Mouse (Mus musculus): ENCODE measurements around the gene Ybx3. TPM values are rescaled to one million over a fixed set of nuclear protein-coding genes. Genes with fewer than 3 reads are reported as not detected.

Ybx3 gene
- polyA plus RNA-seq (2012; ENCODE audit: low replicate concordance), result 1,037 and 1,487 TPM in 2 replicates

DNA sequence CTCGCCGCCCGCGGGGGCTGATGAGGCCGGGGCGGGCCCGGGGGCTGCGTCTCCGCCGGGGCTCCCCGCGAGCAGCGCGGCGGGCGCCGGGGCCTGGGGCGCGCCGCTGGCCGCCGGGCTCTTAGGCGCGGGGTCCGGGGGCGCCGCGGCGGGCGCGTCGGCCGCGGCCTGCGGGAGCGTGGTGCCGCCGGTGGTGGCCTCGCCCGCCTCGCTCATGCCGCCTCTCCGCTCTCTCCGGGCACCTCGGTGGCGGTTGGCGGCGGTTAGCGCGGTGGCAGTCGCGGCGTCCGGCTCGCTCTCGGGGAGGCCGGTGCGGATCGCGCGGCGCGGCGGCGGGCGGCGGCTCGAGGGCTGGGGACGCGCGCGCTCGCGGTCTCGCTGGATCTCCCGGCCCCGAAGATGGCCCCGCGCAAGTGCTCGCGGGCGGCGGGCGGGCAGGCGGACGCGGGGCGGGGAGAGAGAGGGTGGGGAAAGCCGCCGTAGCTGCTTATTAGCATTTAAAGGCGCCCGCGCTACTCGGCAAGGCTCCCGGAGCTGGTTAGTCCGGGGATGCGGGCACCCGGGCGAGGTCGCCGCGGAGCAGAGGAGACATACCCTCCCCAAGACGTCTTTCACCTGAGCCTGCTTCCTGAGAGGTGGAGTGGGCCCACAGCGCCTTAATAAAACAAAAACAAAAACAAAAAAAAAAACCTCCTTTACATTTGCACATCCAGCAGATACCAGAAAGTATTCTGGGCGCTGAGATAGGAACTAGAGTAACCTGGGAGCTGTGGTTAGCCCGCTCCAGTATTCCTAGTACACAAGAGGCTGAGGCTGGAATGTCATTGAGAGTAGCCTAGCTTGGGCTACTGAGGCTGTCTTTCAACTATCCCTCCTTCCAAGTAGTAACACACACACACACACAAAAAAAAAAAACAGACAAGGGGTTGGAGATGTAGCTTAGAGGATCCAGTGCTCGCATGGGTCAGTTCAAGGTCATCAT lies at the start of gene Ybx3:
Gene Ybx3 (minus strand): TSS at position 437 of the 982 bp plus-strand sequence.

DNA sequence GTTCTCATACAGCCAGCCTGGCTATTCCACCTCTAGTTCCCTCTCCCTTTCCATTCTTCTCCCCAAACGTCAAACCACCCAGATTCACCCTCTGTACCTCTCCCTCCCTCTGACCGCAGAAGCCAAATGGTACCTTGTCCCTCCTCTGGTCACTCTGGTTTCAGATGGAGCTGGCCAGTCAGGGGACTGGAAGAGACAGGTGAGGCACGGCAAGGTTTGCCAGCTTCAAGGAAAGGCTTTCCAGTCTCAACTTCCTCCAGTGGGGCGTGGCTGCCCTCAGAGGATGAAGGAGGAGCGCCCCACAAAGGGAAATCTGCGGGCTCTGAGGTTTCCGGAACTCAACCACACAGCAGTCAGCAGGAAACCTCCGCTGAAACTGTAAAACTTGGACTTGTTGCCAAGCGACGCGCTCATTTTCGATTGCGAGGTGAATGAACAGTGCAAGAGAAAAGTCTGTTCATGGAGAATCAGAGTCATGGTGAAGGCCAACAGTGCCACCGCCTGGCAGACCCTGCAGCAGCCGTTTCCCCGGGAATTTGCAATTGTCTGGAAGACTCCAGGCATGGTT lies 34.8 kb downstream of the Ybx3 start, which contains the start of gene Styk1:
Gene Styk1 (minus strand): TSS at position 246 of the 568 bp plus-strand sequence.

Other genes starting within 250 kb of the Ybx3 start
- gene Klra2, start 141.1 kb downstream of the Ybx3 start, polyA plus RNA-seq (2012; ENCODE audit: low replicate concordance), result not detected in 2 replicates
- gene Magohb, start 95.2 kb downstream of the Ybx3 start, polyA plus RNA-seq (2012; ENCODE audit: low replicate concordance), result 0.20 and 1.2 TPM in 2 replicates
- gene Styk1, start 34.9 kb downstream of the Ybx3 start, polyA plus RNA-seq (2012; ENCODE audit: low replicate concordance), result 0.07 TPM in 1 of 2 replicates, not detected in the other
- gene 5430401F13Rik, start 97.9 kb upstream of the Ybx3 start, polyA plus RNA-seq (2012; ENCODE audit: low replicate concordance), result not detected in 2 replicates
- not detected in 2 replicates for gene Gm6619, start 97.9 kb upstream of the Ybx3 start, polyA plus RNA-seq (2012; ENCODE audit: low replicate concordance)
- gene Tas2r130, start 242.4 kb upstream of the Ybx3 start, polyA plus RNA-seq (2012; ENCODE audit: low replicate concordance), result not detected in 2 replicates

Data from leukemia stem cell, adult 10-12 weeks (primary cell).